Mouse (Mus musculus): ENCODE results near the gene Psmc5. TPM values are rescaled to one million over a fixed set of nuclear protein-coding genes. Genes with fewer than 3 reads are reported as not detected.

Gene Psmc5
- total and polyA plus RNA-seq, 2 experiments from 2014 or later = 58.9 to 305 TPM

DNA sequence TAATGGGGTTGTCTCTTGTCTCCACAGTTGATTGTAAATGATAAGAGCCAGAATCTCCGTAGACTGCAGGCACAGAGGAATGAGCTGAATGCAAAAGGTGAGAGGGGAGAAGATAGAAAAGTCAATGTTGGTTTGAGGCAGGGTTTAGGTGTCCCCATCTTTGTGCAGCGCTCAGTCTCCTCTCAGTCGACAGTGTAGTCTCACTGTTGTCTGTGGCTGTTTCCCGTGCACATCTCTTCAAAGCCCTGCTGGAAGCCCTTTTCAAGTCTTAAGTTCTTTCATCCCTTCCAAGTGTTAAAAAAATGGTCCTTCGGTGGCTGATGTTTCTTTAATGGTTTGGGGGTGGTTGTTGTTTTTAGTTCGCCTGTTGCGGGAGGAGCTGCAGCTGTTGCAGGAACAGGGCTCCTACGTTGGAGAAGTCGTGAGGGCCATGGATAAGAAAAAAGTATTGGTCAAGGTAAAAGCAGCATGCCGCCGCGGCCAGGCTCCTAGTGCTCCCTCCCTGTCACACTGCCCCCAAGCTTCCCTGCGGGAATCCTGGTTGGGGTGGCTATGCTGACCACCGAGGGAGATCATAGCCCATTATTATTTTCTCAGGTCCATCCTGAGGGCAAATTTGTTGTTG is 5.0 kb downstream of the Psmc5 start:
- Histone ChIP-seq H3K4me1 (ENCODE audit: insufficient read depth, low read length) (peaks cover 5% of the 10 kb centered on the region), H3K36me3 (ENCODE audit: insufficient read depth, low read length) (peaks cover 48% of the 10 kb centered on the region), H3K4me3 (ENCODE audit: low read length) (no peak overlapping the region), H3K27me3 (ENCODE audit: insufficient read depth, low read length) (no peaks in the 10 kb centered on the region), H3K27ac (no peak overlapping the region), H3K9me3 (ENCODE audit: low read length) (no peaks in the 10 kb centered on the region), H3K9ac (replicated peaks; ENCODE audit: low read length) (no peak overlapping the region), H3K4me2 (ENCODE audit: low read depth, low read length) (no peak overlapping the region)
- no peak for DNase-seq (ENCODE audit: low spot score)
- ATAC-seq = no peak
- TF ChIP-seq CTCF (IDR thresholded peaks at IDR 0.05; ENCODE audit: low read depth) = no peak
- WGBS = 86% methylated on average over 14 of the region's 14 CpGs

GRCm38 (mm10) chr11:106263963-106264362 is 8.0 kb downstream of the Psmc5 start:
- Histone ChIP-seq H3K27ac (no peak overlapping the region), H3K4me2 (ENCODE audit: low read depth, low read length) (no peak overlapping the region), H3K9ac (replicated peaks; ENCODE audit: low read length) (no peak overlapping the region), H3K27me3 (ENCODE audit: insufficient read depth, low read length) (no peaks in the 10 kb centered on the region), H3K4me1 (ENCODE audit: insufficient read depth, low read length) (peaks cover 14% of the 10 kb centered on the region), H3K4me3 (ENCODE audit: low read length) (no peak overlapping the region), H3K36me3 (ENCODE audit: insufficient read depth, low read length) (peaks cover 52% of the 10 kb centered on the region), H3K9me3 (ENCODE audit: low read length) (no peaks in the 10 kb centered on the region)
- no peak for TF ChIP-seq CTCF (IDR thresholded peaks at IDR 0.05; ENCODE audit: low read depth)
- DNase-seq (ENCODE audit: low spot score) (no peak), ATAC-seq (no peak)
- WGBS = 90% methylated on average over 9 of the region's 9 CpGs

- no peak overlapping the region for H3K27ac ChIP-seq
- peaks cover 15% of the 10 kb centered on the region for H3K4me1 ChIP-seq (ENCODE audit: insufficient read depth, low read length)
- H3K36me3 ChIP-seq (ENCODE audit: insufficient read depth, low read length) = peaks cover 52% of the 10 kb centered on the region
- WGBS = 91% methylated on average over 15 of the region's 15 CpGs
- H3K9me3 ChIP-seq (ENCODE audit: low read length) = no peaks in the 10 kb centered on the region
- DNase-seq (ENCODE audit: low spot score) (no peak), ATAC-seq (no peak)
- no peak overlapping the region for H3K9ac ChIP-seq (replicated peaks; ENCODE audit: low read length)
- no peak overlapping the region for H3K4me3 ChIP-seq (ENCODE audit: low read length)
- no peaks in the 10 kb centered on the region for H3K27me3 ChIP-seq (ENCODE audit: insufficient read depth, low read length)
- TF ChIP-seq CTCF (IDR thresholded peaks at IDR 0.05; ENCODE audit: low read depth) = no peak
- H3K4me2 ChIP-seq (ENCODE audit: low read depth, low read length) = no peak overlapping the region
These were observed 9.0 kb downstream of the Psmc5 start for GRCm38 (mm10) chr11:106264988-106265387.

DNA sequence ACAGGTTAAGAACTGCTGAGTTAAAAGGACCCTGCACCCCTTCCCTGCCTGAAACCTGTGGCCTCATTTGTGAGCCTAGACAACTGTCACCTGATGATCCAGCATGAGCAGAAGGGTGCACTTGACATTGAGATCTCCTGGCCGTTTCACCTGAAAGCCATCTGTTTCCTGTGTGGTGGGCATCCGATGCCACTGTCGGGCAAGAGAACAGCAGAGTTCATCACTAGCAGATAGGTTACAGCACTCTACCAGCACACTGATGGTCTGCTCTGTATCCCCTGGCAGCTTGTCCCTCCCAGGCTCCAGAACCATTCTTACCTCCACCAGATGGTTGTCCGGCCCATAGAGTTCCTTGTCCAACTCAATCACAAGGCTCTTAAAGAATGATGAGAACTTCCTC is 9.6 kb downstream of the Psmc5 start:
- no peak overlapping the region for H3K4me3 ChIP-seq (ENCODE audit: low read length)
- WGBS = 91% methylated on average over 4 of the region's 4 CpGs
- peaks cover 20% of the 10 kb centered on the region for H3K4me1 ChIP-seq (ENCODE audit: insufficient read depth, low read length)
- ATAC-seq = no peak
- no peaks in the 10 kb centered on the region for H3K27me3 ChIP-seq (ENCODE audit: insufficient read depth, low read length)
- no peak overlapping the region for H3K27ac ChIP-seq
- DNase-seq (ENCODE audit: low spot score) = no peak
- H3K9me3 ChIP-seq (ENCODE audit: low read length) = no peaks in the 10 kb centered on the region
- H3K9ac ChIP-seq (replicated peaks; ENCODE audit: low read length) = no peak overlapping the region
- TF ChIP-seq CTCF (IDR thresholded peaks at IDR 0.05; ENCODE audit: low read depth) = no peak
- no peak overlapping the region for H3K4me2 ChIP-seq (ENCODE audit: low read depth, low read length)
- H3K36me3 ChIP-seq (ENCODE audit: insufficient read depth, low read length) = peaks cover 52% of the 10 kb centered on the region

DNA sequence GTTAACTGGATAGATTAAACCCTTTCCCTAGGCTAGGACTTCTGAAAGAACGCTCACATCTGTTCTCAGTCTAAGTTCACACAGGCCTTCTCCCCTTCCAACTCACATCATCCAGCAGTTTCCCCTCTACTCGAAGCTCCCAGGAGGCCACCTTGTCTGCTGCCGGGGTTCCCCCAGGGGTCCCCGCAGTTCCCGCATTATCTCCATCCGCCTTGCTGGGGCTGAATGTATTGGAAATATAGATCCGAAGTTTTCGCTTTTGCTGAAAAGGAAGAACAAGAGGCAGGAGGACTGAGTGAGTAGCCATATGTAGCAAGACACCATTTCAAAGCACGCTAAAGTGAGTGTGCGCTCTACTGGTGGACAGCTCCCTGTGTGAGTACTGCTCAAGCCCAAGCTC is 10.5 kb downstream of the Psmc5 start:
- ATAC-seq = no peak
- no peak for TF ChIP-seq CTCF (IDR thresholded peaks at IDR 0.05; ENCODE audit: low read depth)
- 91% methylated on average over 10 of the region's 10 CpGs for WGBS

GRCm38 (mm10) chr11:106267311-106267852 is 11.4 kb downstream of the Psmc5 start:
- no peaks in the 10 kb centered on the region for H3K27me3 ChIP-seq (ENCODE audit: insufficient read depth, low read length)
- DNase-seq (ENCODE audit: low spot score) (peak; percentile 50), ATAC-seq (peak; percentile 37)
- H3K9me3 ChIP-seq (ENCODE audit: low read length) = no peaks in the 10 kb centered on the region
- no peak for TF ChIP-seq CTCF (IDR thresholded peaks at IDR 0.05; ENCODE audit: low read depth)
- H3K9ac ChIP-seq (replicated peaks; ENCODE audit: low read length) = peak overlapping the region; percentile 33; the same call in 1 of the 2 replicates
- 50% methylated on average over 15 of the region's 15 CpGs for WGBS
- peak overlapping the region; percentile 76 for H3K27ac ChIP-seq
- peaks cover 42% of the 10 kb centered on the region for H3K36me3 ChIP-seq (ENCODE audit: insufficient read depth, low read length)
- peak overlapping the region; percentile 33; the same call in 1 of the 2 replicates for H3K4me2 ChIP-seq (ENCODE audit: low read depth, low read length)
- H3K4me1 ChIP-seq (ENCODE audit: insufficient read depth, low read length) = peaks cover 30% of the 10 kb centered on the region
- 0 out of 2 replicates have a peak overlapping the region, but pooled peaks have one; percentile 2 for H3K4me3 ChIP-seq (ENCODE audit: low read length)

More for the DNA sequence above, 10.5 kb downstream of the Psmc5 start:
- peaks cover 51% of the 10 kb centered on the region for H3K36me3 ChIP-seq (ENCODE audit: insufficient read depth, low read length)
- no peak for DNase-seq (ENCODE audit: low spot score)
- no peaks in the 10 kb centered on the region for H3K9me3 ChIP-seq (ENCODE audit: low read length)
- peaks cover 26% of the 10 kb centered on the region for H3K4me1 ChIP-seq (ENCODE audit: insufficient read depth, low read length)
- H3K4me2 ChIP-seq (ENCODE audit: low read depth, low read length) = 0 out of 2 replicates have a peak overlapping the region, but pooled peaks have one; percentile 33
- H3K27ac ChIP-seq = 0 out of 2 replicates have a peak overlapping the region, but pooled peaks have one; percentile 76
- H3K27me3 ChIP-seq (ENCODE audit: insufficient read depth, low read length) = no peaks in the 10 kb centered on the region
- H3K9ac ChIP-seq (replicated peaks; ENCODE audit: low read length) = no peak overlapping the region
- H3K4me3 ChIP-seq (ENCODE audit: low read length) = no peak overlapping the region

- Histone ChIP-seq H3K9me3 (ENCODE audit: low read length) (no peaks in the 10 kb centered on the region), H3K27me3 (ENCODE audit: insufficient read depth, low read length) (no peaks in the 10 kb centered on the region), H3K4me3 (ENCODE audit: low read length) (no peak overlapping the region), H3K4me2 (ENCODE audit: low read depth, low read length) (peak overlapping the region; percentile 33; the same call in 1 of the 2 replicates), H3K9ac (replicated peaks; ENCODE audit: low read length) (peak overlapping the region; percentile 33; the same call in 1 of the 2 replicates), H3K36me3 (ENCODE audit: insufficient read depth, low read length) (peaks cover 37% of the 10 kb centered on the region), H3K4me1 (ENCODE audit: insufficient read depth, low read length) (peaks cover 30% of the 10 kb centered on the region), H3K27ac (peak overlapping the region; percentile 76)
- ATAC-seq = no peak
- 49% methylated on average over 5 of the region's 5 CpGs for WGBS
- no peak for TF ChIP-seq CTCF (IDR thresholded peaks at IDR 0.05; ENCODE audit: low read depth)
- DNase-seq (ENCODE audit: low spot score) = no peak
These were observed 11.9 kb downstream of the Psmc5 start for GRCm38 (mm10) chr11:106267871-106268270.

Measured in hindbrain, postnatal 0 days (tissue).